Mouse (Mus musculus) ES-Bruce4 (cell line): Measurements from ENCODE around the gene Cep290.

Experiments used
- CTCF ChIP-seq: IDR thresholded peaks from one replicate; pipeline ENCODE4 v1.8.1; 2011; ENCODE audit warnings: low read depth, low read length
- POLR2A ChIP-seq: IDR thresholded peaks from one replicate; pipeline ENCODE4 v1.8.1; 2011; ENCODE audit warnings: low read length; ENCODE audit not compliant: insufficient read depth

DNA sequence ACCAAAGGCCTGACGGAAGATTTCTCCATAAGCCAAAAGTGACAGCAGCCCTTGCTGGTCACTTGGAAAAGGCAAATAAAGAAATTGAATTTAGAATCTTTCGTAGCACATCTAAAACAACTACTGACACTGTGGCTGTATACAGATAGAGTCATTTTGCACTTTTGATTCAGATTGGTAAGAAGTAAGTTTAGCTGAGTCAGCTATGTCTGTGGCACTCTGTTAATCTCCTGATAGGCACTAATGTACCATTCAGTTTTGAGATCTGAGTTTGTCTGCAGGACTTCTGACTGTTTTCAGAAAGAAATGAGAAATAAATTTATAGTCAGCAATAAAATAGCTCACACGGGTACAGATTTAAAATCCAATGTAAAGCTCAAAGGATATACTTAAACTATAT is 7.8 kb upstream of the Cep290 start:
- TF ChIP-seq CTCF (no peak), POLR2A (no peak)
